Mouse (Mus musculus) cerebellum, adult 2 months (tissue): Measurements from ENCODE around the gene Fbxo27.

ENCODE experiments used
- CTCF ChIP-seq: fragments of 200-500 bp; IDR thresholded peaks from 2 replicates; pipeline ENCODE4 v1.5.1; 2011; ENCODE audit warnings: low read depth, mild to moderate bottlenecking, control low read depth, low read length, moderate library complexity, borderline replicate concordance; ENCODE audit not compliant: insufficient read depth
- POLR2A ChIP-seq: fragments of 200-500 bp; IDR thresholded peaks from 2 replicates; pipeline ENCODE4 v1.6.1; 2011; ENCODE audit warnings: low read length, control low read depth, borderline replicate concordance; ENCODE audit not compliant: insufficient read depth

DNA sequence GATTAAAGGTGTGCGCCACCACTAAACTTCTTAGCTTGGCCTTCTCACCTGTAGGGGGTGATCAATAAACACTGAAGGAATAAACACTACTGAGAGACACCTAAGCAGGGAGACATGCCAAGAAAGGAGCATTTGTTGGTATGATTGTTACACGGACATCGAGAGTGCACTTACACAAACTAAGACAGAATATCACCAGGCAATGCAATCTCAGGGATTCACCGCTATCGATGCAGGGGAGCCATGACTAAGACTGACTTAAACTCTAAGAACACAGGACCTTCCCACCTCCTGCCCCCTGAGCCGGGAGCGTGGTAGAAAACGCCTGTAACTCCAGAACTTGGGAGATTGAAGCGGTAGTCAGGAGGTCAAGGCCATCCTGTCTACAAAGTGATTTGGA is 48.3 kb downstream of the Fbxo27 start:
- TF ChIP-seq CTCF (no peak), POLR2A (no peak)
